Mouse (Mus musculus) intestine, embryonic 16.5 days (tissue): Measurements from ENCODE around the gene Lrp5. TPM values are rescaled to one million over a fixed set of nuclear protein-coding genes. Genes with fewer than 3 reads are reported as not detected.

Source experiments
- ATAC-seq: fragments of 200-750 bp; cut with Nextera tagmentation; 2 replicates; pipeline ENCODE4 v1.8.0; 2017; ENCODE audit warnings: moderate TSS enrichment, moderate library complexity
- H3K27ac ChIP-seq: fragments of 300-500 bp; sonication (generic); 2 replicates; pipeline ENCODE4 v1.5.1; 2014; ENCODE audit warnings: mild to moderate bottlenecking, low read length
- H3K27me3 ChIP-seq: fragments of 300-500 bp; sonication (generic); replicated peaks from 2 replicates; pipeline ENCODE4 v1.6.1; 2014; ENCODE audit warnings: low read length, control low read depth, mixed read lengths; ENCODE audit not compliant: control insufficient read depth, insufficient read depth
- H3K36me3 ChIP-seq: fragments of 300-500 bp; sonication (generic); 2 replicates; pipeline ENCODE4 v1.6.1; 2014; ENCODE audit warnings: low read length, control low read depth; ENCODE audit not compliant: control insufficient read depth, insufficient read depth
- H3K4me1 ChIP-seq: fragments of 300-500 bp; sonication (generic); 2 replicates; pipeline ENCODE4 v1.6.1; 2014; ENCODE audit warnings: low read length, control low read depth, mixed read lengths; ENCODE audit not compliant: control insufficient read depth, insufficient read depth
- H3K4me2 ChIP-seq: fragments of 300-500 bp; sonication (generic); 2 replicates; pipeline ENCODE4 v1.6.1; 2014; ENCODE audit warnings: low read depth, low read length, control low read depth
- H3K4me3 ChIP-seq: fragments of 300-500 bp; sonication (generic); 2 replicates; pipeline ENCODE4 v1.5.1; 2014; ENCODE audit warnings: mild to moderate bottlenecking, low read length
- H3K9ac ChIP-seq: fragments of 300-500 bp; sonication (generic); 2 replicates; pipeline ENCODE4 v1.6.1; 2014; ENCODE audit warnings: low read depth, low read length
- H3K9me3 ChIP-seq: fragments of 300-500 bp; sonication (generic); 2 replicates; pipeline ENCODE4 v1.6.1; 2016; ENCODE audit warnings: low read length, control low read depth; ENCODE audit not compliant: control insufficient read depth
- WGBS: fragments of 180-500 bp; shearing (Covaris S2); extraction: QIAGEN DNeasy Blood & Tissue Kit; methylation state at CpG from one replicate; pipeline ENCODE4 v1.1.7; 2014; 5-methylcytosine and 5-hydroxymethylcytosine counted together
- polyA plus RNA-seq: library from polyadenylated mRNA; unstranded; fragments of >200 nt; fragmentation: Nextera tagmentation; extraction: Ambion mirVana; gene quantifications from 2 replicates; pipeline ENCODE4 v1.2.1, GENCODE M21; 2015

Gene Lrp5
- polyA plus RNA-seq, 1 experiment from 2014 or later, result 4.4 TPM

DNA sequence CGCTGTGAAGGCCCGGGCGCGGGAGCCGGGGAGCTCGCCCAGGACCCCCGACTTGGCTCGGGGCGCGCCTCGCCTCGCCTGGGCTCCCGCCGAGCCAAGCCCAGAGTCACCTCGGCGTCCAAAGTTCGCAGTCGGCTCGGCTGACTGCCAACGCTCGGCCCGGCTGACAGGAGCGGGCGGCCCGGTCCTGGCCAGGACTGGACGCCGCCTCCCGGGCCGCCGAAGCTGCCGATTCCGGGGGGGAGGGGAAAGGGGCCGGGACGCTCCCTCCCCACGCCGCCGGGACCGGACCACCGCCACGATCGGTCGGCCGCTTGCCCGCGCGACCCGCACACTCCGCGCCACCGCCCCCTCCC lies 111.1 kb downstream of the Lrp5 start:
- H3K9me3 ChIP-seq, result no peaks in the 10 kb centered on the region
- H3K36me3 ChIP-seq, result no peaks in the 10 kb centered on the region
- H3K27ac ChIP-seq, result peak overlapping the region; percentile 96
- no peaks in the 10 kb centered on the region for H3K27me3 ChIP-seq
- H3K4me1 ChIP-seq, result peaks cover 31% of the 10 kb centered on the region
- whole genome bisulfite sequencing, result under 1% methylated on average over 50 of the region's 50 CpGs
- ATAC-seq, result peak; percentile 65
- H3K4me2 ChIP-seq, result peak overlapping the region; percentile 56
- peak overlapping the region; percentile 70 for H3K4me3 ChIP-seq
- H3K9ac ChIP-seq, result peak overlapping the region; percentile 92

DNA sequence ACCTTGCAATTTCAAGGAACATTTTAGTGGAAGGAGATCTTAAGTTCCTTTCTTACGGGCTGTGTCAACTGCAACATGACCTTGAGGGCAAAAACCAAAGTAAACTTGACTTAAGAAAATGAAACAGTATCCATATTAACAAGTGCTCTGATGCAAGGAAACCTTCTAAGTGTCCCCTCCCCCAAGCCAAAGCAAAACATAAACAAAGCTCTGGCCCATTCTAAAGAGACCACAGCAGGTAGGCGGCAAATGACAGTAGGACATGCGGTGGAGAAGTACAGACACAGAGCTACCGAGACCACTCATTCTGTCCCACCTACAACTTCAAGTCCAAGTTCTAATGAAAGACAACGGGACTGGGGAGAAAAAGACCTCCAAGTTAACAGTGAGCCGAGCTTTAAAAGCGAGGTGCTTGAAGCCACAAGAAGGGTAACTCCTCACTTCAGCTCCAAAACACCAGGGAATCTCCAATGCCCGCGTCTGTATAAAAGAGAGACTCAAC lies 111.7 kb downstream of the Lrp5 start:
- Histone ChIP-seq H3K27ac (peak overlapping the region; percentile 96), H3K4me1 (peaks cover 31% of the 10 kb centered on the region), H3K4me3 (peak overlapping the region; percentile 70), H3K36me3 (no peaks in the 10 kb centered on the region), H3K4me2 (peak overlapping the region; percentile 56), H3K9ac (peak overlapping the region; percentile 92), H3K27me3 (no peaks in the 10 kb centered on the region), H3K9me3 (no peaks in the 10 kb centered on the region)
- under 1% methylated on average over 9 of the region's 9 CpGs for WGBS
- ATAC-seq, result no peak

- Histone ChIP-seq H3K4me2 (no peak overlapping the region), H3K27me3 (no peaks in the 10 kb centered on the region), H3K4me1 (peaks cover 9% of the 10 kb centered on the region), H3K9me3 (no peaks in the 10 kb centered on the region), H3K36me3 (no peaks in the 10 kb centered on the region), H3K4me3 (no peak overlapping the region), H3K27ac (no peak overlapping the region), H3K9ac (no peak overlapping the region)
- no peak for ATAC-seq
- WGBS, result 82% methylated on average over 3 of the region's 3 CpGs
Observed at GRCm38 (mm10) chr19:3564309-3564708, 122.1 kb downstream of the Lrp5 start.

DNA sequence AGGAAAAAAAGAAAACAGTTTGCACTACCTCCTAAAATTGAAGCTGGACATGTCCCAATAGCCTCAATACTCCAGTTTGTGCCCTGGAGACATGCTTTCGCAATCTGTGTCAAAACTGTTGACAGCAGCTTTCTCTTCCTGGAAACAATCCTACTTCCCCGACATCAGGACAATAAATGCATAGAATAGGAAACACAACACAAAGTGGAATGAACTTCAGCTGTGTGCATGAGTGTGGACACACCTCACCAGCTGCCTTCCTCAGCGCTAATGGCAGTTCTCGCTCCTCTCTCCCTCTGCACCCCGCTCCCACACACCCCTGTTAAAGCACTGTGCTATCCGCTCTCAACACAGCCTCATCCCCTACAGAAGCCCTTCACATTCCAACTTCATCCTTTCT lies 123.6 kb downstream of the Lrp5 start:
- no peak overlapping the region for H3K4me3 ChIP-seq
- WGBS, result 85% methylated on average over 6 of the region's 6 CpGs
- no peaks in the 10 kb centered on the region for H3K27me3 ChIP-seq
- H3K27ac ChIP-seq, result no peak overlapping the region
- H3K9me3 ChIP-seq, result no peaks in the 10 kb centered on the region
- no peak overlapping the region for H3K4me2 ChIP-seq
- peaks cover 5% of the 10 kb centered on the region for H3K4me1 ChIP-seq
- H3K36me3 ChIP-seq, result no peaks in the 10 kb centered on the region
- H3K9ac ChIP-seq, result no peak overlapping the region
- no peak for ATAC-seq

- Histone ChIP-seq H3K36me3 (no peaks in the 10 kb centered on the region), H3K4me3 (no peak overlapping the region), H3K27me3 (no peaks in the 10 kb centered on the region), H3K4me1 (peaks cover 2% of the 10 kb centered on the region), H3K4me2 (no peak overlapping the region), H3K27ac (no peak overlapping the region), H3K9ac (no peak overlapping the region), H3K9me3 (no peaks in the 10 kb centered on the region)
- ATAC-seq, result no peak
- 97% methylated on average over 2 of the region's 2 CpGs for WGBS
Observed at GRCm38 (mm10) chr19:3562298-3562697, 124.1 kb downstream of the Lrp5 start.

- Histone ChIP-seq H3K27ac (no peak overlapping the region), H3K9ac (no peak overlapping the region), H3K4me2 (no peak overlapping the region), H3K4me3 (no peak overlapping the region), H3K27me3 (no peaks in the 10 kb centered on the region), H3K9me3 (no peaks in the 10 kb centered on the region), H3K4me1 (peaks cover 4% of the 10 kb centered on the region; the same call in 1 of the 2 replicates), H3K36me3 (no peaks in the 10 kb centered on the region)
- ATAC-seq, result no peak
- WGBS, result 83% methylated on average over 2 of the region's 2 CpGs
Observed at GRCm38 (mm10) chr19:3556169-3556827, 130.1 kb downstream of the Lrp5 start.

GRCm38 (mm10) chr19:3554785-3555184 lies 131.6 kb downstream of the Lrp5 start:
- ATAC-seq, result no peak
- Histone ChIP-seq H3K36me3 (no peaks in the 10 kb centered on the region), H3K4me2 (no peak overlapping the region), H3K9me3 (no peaks in the 10 kb centered on the region), H3K27me3 (no peaks in the 10 kb centered on the region), H3K27ac (no peak overlapping the region), H3K4me1 (peaks cover 7% of the 10 kb centered on the region; the same call in 1 of the 2 replicates), H3K4me3 (no peak overlapping the region), H3K9ac (no peak overlapping the region)
- WGBS, result 93% methylated on average over 8 of the region's 8 CpGs

- no peaks in the 10 kb centered on the region for H3K9me3 ChIP-seq
- H3K4me3 ChIP-seq, result no peak overlapping the region
- no peaks in the 10 kb centered on the region for H3K36me3 ChIP-seq
- no peaks in the 10 kb centered on the region for H3K27me3 ChIP-seq
- no peak overlapping the region for H3K9ac ChIP-seq
- peak; percentile 66 for ATAC-seq
- WGBS, result 29% methylated on average over 4 of the region's 4 CpGs
- H3K4me1 ChIP-seq, result peaks cover 7% of the 10 kb centered on the region; the same call in 1 of the 2 replicates
- H3K4me2 ChIP-seq, result no peak overlapping the region
- no peak overlapping the region for H3K27ac ChIP-seq
Observed at GRCm38 (mm10) chr19:3551573-3552159, 134.7 kb downstream of the Lrp5 start.

- Histone ChIP-seq H3K27ac (no peak overlapping the region), H3K4me3 (no peak overlapping the region), H3K4me1 (peaks cover 10% of the 10 kb centered on the region; the same call in 1 of the 2 replicates), H3K36me3 (no peaks in the 10 kb centered on the region; the same call in 1 of the 2 replicates), H3K27me3 (no peaks in the 10 kb centered on the region), H3K9ac (no peak overlapping the region), H3K9me3 (no peaks in the 10 kb centered on the region), H3K4me2 (no peak overlapping the region)
- WGBS, result 58% methylated on average over 1 of the region's 1 CpGs
- no peak for ATAC-seq
Observed at GRCm38 (mm10) chr19:3550101-3550500, 136.3 kb downstream of the Lrp5 start.
